Mouse (Mus musculus): ENCODE data around the gene Dgkh. TPM values are rescaled to one million over a fixed set of nuclear protein-coding genes. Genes with fewer than 3 reads are reported as not detected.
A peak's percentile ranks its signal among the peaks of the same experiment; 100 is the strongest.

Dgkh gene
- polyA plus RNA-seq, 1 experiment from 2014 or later: 4.1 TPM

GRCm38 (mm10) chr14:78526475-78526874 lies 206.1 kb downstream of the Dgkh start:
- H3K9me3 ChIP-seq (ENCODE audit: control insufficient read depth, low read length): no peaks in the 10 kb centered on the region
- H3K27ac ChIP-seq (ENCODE audit: low read depth, low read length): no peak overlapping the region
- H3K27me3 ChIP-seq (ENCODE audit: control insufficient read depth, insufficient read depth, low read length): no peaks in the 10 kb centered on the region
- no peak overlapping the region for H3K9ac ChIP-seq (replicated peaks; ENCODE audit: low read depth, low read length)
- ATAC-seq (ENCODE audit: low read depth): no peak
- no peak overlapping the region for H3K4me2 ChIP-seq (ENCODE audit: low read depth, low read length)
- H3K4me3 ChIP-seq (ENCODE audit: low read depth, low read length): no peak overlapping the region
- 0 out of 2 replicates have a peak, but pooled peaks cover 4% of the 10 kb centered on the region for H3K4me1 ChIP-seq (ENCODE audit: control insufficient read depth, insufficient read depth, low read length)
- no peaks in the 10 kb centered on the region for H3K36me3 ChIP-seq (ENCODE audit: control insufficient read depth, insufficient read depth, low read length)
- WGBS: 71% methylated on average over 3 of the region's 3 CpGs

- Histone ChIP-seq H3K27ac (ENCODE audit: low read depth, low read length) (no peak overlapping the region), H3K36me3 (ENCODE audit: control insufficient read depth, insufficient read depth, low read length) (no peaks in the 10 kb centered on the region; the same call in 1 of the 2 replicates), H3K9me3 (ENCODE audit: control insufficient read depth, low read length) (no peaks in the 10 kb centered on the region), H3K9ac (replicated peaks; ENCODE audit: low read depth, low read length) (no peak overlapping the region), H3K4me3 (ENCODE audit: low read depth, low read length) (no peak overlapping the region), H3K4me2 (ENCODE audit: low read depth, low read length) (no peak overlapping the region), H3K4me1 (ENCODE audit: control insufficient read depth, insufficient read depth, low read length) (0 out of 2 replicates have a peak, but pooled peaks cover 4% of the 10 kb centered on the region), H3K27me3 (ENCODE audit: control insufficient read depth, insufficient read depth, low read length) (no peaks in the 10 kb centered on the region)
- WGBS: 96% methylated on average over 3 of the region's 3 CpGs
- ATAC-seq (ENCODE audit: low read depth): peak; percentile 21; the same call in 1 of the 2 replicates
Observed at GRCm38 (mm10) chr14:78525611-78526457, 206.7 kb downstream of the Dgkh start.

- 76% methylated on average over 2 of the region's 2 CpGs for WGBS
Observed at GRCm38 (mm10) chr14:78525059-78525458, 207.5 kb downstream of the Dgkh start.

GRCm38 (mm10) chr14:78510713-78511112 lies 221.9 kb downstream of the Dgkh start:
- H3K36me3 ChIP-seq (ENCODE audit: control insufficient read depth, insufficient read depth, low read length): peaks cover 37% of the 10 kb centered on the region
- no peak overlapping the region for H3K9ac ChIP-seq (replicated peaks; ENCODE audit: low read depth, low read length)
- ATAC-seq (ENCODE audit: low read depth): no peak
- WGBS: 83% methylated on average over 9 of the region's 9 CpGs
- H3K4me3 ChIP-seq (ENCODE audit: low read depth, low read length): no peak overlapping the region
- no peaks in the 10 kb centered on the region for H3K4me1 ChIP-seq (ENCODE audit: control insufficient read depth, insufficient read depth, low read length)
- H3K27ac ChIP-seq (ENCODE audit: low read depth, low read length): no peak overlapping the region
- H3K27me3 ChIP-seq (ENCODE audit: control insufficient read depth, insufficient read depth, low read length): no peaks in the 10 kb centered on the region
- H3K4me2 ChIP-seq (ENCODE audit: low read depth, low read length): no peak overlapping the region
- no peaks in the 10 kb centered on the region for H3K9me3 ChIP-seq (ENCODE audit: control insufficient read depth, low read length)

More at GRCm38 (mm10) chr14:78525059-78525458, 207.5 kb downstream of the Dgkh start:
- H3K9ac ChIP-seq (replicated peaks; ENCODE audit: low read depth, low read length): no peak overlapping the region
- H3K4me3 ChIP-seq (ENCODE audit: low read depth, low read length): no peak overlapping the region
- ATAC-seq (ENCODE audit: low read depth): no peak
- no peak overlapping the region for H3K4me2 ChIP-seq (ENCODE audit: low read depth, low read length)
- no peaks in the 10 kb centered on the region for H3K9me3 ChIP-seq (ENCODE audit: control insufficient read depth, low read length)
- 0 out of 2 replicates have a peak, but pooled peaks cover under 1% of the 10 kb centered on the region for H3K4me1 ChIP-seq (ENCODE audit: control insufficient read depth, insufficient read depth, low read length)
- H3K27me3 ChIP-seq (ENCODE audit: control insufficient read depth, insufficient read depth, low read length): no peaks in the 10 kb centered on the region
- no peaks in the 10 kb centered on the region; the same call in 1 of the 2 replicates for H3K36me3 ChIP-seq (ENCODE audit: control insufficient read depth, insufficient read depth, low read length)
- H3K27ac ChIP-seq (ENCODE audit: low read depth, low read length): no peak overlapping the region

- no peak for ATAC-seq (ENCODE audit: low read depth)
- Histone ChIP-seq H3K4me2 (ENCODE audit: low read depth, low read length) (no peak overlapping the region), H3K9ac (replicated peaks; ENCODE audit: low read depth, low read length) (no peak overlapping the region), H3K9me3 (ENCODE audit: control insufficient read depth, low read length) (no peaks in the 10 kb centered on the region), H3K4me3 (ENCODE audit: low read depth, low read length) (no peak overlapping the region), H3K36me3 (ENCODE audit: control insufficient read depth, insufficient read depth, low read length) (peaks cover 42% of the 10 kb centered on the region), H3K27ac (ENCODE audit: low read depth, low read length) (no peak overlapping the region), H3K4me1 (ENCODE audit: control insufficient read depth, insufficient read depth, low read length) (no peaks in the 10 kb centered on the region), H3K27me3 (ENCODE audit: control insufficient read depth, insufficient read depth, low read length) (no peaks in the 10 kb centered on the region)
- 93% methylated on average over 6 of the region's 6 CpGs for WGBS
Observed at GRCm38 (mm10) chr14:78509791-78510190, 222.8 kb downstream of the Dgkh start.

Other genes starting within 250 kb of the Dgkh start
- gene Akap11, start 196.0 kb downstream of the Dgkh start, polyA plus RNA-seq (2014; fragmentation: Nextera tagmentation; extraction: Ambion mirVana): 37.5 and 40.3 TPM in 2 replicates
- 8.7 and 10.9 TPM in 2 replicates for gene Vwa8, start 116.3 kb upstream of the Dgkh start, polyA plus RNA-seq (2014; fragmentation: Nextera tagmentation; extraction: Ambion mirVana)

All from neural tube, embryonic 14.5 days (tissue).